Mouse (Mus musculus): ENCODE data around the gene Fdps. TPM values are rescaled to one million over a fixed set of nuclear protein-coding genes. Genes with fewer than 3 reads are reported as not detected.

The Fdps gene
- total and polyA plus RNA-seq, 2 experiments from 2014 or later: 72.8 to 131 TPM

- no peak within 1 kb of the TSS for H3K9ac ChIP-seq (replicated peaks; ENCODE audit: low read depth, low read length)
- no peak within 1 kb of the TSS for H3K27ac ChIP-seq (ENCODE audit: low read depth)
- 0 out of 2 replicates have a peak, but pooled peaks cover 4% of the 10 kb centered on the region for H3K4me1 ChIP-seq (ENCODE audit: control insufficient read depth, insufficient read depth)
- DNase-seq (ENCODE audit: low spot score): peak; percentile 48
- peak; percentile 36; the same call in 1 of the 2 replicates for ATAC-seq (ENCODE audit: insufficient read depth, low read depth)
- no peaks in the 10 kb centered on the region for H3K9me3 ChIP-seq (replicated peaks; ENCODE audit: control insufficient read depth, low read length)
- H3K4me2 ChIP-seq (ENCODE audit: low read depth, low read length): peak within 1 kb of the TSS; percentile 45
- 6% methylated on average over 18 of the region's 18 CpGs for WGBS
- H3K36me3 ChIP-seq (replicated peaks; ENCODE audit: control insufficient read depth, insufficient read depth, low read length): peaks cover 15% of the 10 kb centered on the region
- peaks cover 27% of the 10 kb centered on the region for H3K27me3 ChIP-seq (ENCODE audit: control insufficient read depth, insufficient read depth, low read length)
- H3K4me3 ChIP-seq (ENCODE audit: low read depth, low read length): peak within 1 kb of the TSS; percentile 26; the same call in 1 of the 2 replicates
- TF ChIP-seq CTCF (IDR thresholded peaks at IDR 0.05; ENCODE audit: low read depth) (no peak), EP300 (IDR thresholded peaks at IDR 0.05; ENCODE audit: low read depth) (no peak)
These were observed 8.6 kb downstream of the Fdps start, which contains the start of gene Rusc1 for GRCm38 (mm10) chr3:89093175-89093574. Rusc1 (minus strand) TSS chr3:89093311.

DNA sequence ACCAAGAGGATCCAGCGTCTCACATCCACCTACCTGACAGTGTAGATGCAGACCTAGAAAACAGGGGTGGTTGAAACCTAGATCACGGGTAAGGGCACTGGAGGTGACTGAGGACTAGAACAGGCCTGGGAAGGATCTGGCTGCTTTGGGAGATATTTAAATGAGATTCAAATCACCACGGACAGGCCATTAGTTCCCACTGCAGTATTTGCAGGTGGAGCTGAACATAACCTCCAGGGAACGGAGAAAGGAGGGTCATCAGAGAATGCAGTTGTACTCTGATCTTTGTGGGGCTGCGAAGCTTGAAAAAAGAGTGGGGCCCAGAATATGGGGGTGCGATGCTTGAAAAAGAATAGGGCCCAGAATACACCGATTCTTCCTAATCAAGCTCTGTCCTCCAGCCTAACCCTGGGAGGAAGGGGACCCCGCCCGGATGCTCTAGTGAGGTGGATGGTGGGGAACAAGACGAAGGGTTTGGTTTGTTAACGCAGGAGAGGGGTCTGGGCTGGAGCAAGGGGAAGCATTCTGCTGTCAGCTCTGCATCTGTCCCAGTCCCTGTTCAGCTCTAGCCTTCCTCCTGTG, 9.2 kb downstream of the Fdps start:
- Histone ChIP-seq H3K4me3 (ENCODE audit: low read depth, low read length) (peak overlapping the region; percentile 26; the same call in 1 of the 2 replicates), H3K4me1 (ENCODE audit: control insufficient read depth, insufficient read depth) (peaks cover 8% of the 10 kb centered on the region; the same call in 1 of the 2 replicates), H3K27ac (ENCODE audit: low read depth) (no peak overlapping the region), H3K4me2 (ENCODE audit: low read depth, low read length) (peak overlapping the region; percentile 45), H3K27me3 (ENCODE audit: control insufficient read depth, insufficient read depth, low read length) (peaks cover 27% of the 10 kb centered on the region), H3K9ac (replicated peaks; ENCODE audit: low read depth, low read length) (no peak overlapping the region), H3K36me3 (replicated peaks; ENCODE audit: control insufficient read depth, insufficient read depth, low read length) (peaks cover 11% of the 10 kb centered on the region), H3K9me3 (replicated peaks; ENCODE audit: control insufficient read depth, low read length) (no peaks in the 10 kb centered on the region)
- 36% methylated on average over 11 of the region's 11 CpGs for WGBS
- DNase-seq (ENCODE audit: low spot score) (no peak), ATAC-seq (ENCODE audit: insufficient read depth, low read depth) (no peak)
- TF ChIP-seq EP300 (IDR thresholded peaks at IDR 0.05; ENCODE audit: low read depth): no peak
- no peak for TF ChIP-seq CTCF (IDR thresholded peaks at IDR 0.05; ENCODE audit: low read depth)

DNA sequence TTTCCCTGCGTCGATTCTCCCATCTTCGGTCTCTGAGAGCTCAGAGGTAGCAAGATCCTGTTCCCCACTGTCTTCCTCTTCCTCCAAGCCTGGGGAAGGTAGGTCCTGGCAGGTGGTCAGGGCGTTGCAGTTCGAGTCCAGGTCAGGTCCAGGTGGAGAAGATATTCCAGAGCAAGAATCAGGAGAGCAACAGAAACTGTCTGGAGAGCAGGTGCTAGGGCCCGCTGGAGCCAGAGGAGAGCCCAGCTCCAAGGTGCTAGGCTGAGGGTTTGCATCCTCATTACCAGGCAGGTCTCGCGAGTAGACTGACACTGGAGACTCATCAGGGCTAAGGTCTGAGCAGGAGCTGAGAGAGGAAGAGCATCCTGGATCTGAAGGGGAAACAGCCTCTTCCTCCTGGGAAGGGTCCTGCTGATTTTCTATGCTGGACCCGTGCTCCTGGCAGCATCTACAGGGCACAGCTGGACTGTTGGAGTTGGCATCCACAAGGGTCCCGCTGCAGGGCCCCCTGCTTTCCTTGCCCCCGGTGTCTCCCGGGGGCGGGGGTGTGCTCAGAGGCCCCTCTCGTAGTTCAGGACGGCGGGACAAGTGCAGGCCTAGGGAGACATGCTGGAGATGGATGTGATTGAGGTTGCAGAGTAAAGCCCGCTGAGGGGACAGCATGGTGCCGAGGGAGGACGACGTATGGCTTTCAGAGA, 9.8 kb downstream of the Fdps start:
- Histone ChIP-seq H3K9me3 (replicated peaks; ENCODE audit: control insufficient read depth, low read length) (no peaks in the 10 kb centered on the region), H3K27me3 (ENCODE audit: control insufficient read depth, insufficient read depth, low read length) (peaks cover 27% of the 10 kb centered on the region), H3K36me3 (replicated peaks; ENCODE audit: control insufficient read depth, insufficient read depth, low read length) (peaks cover 11% of the 10 kb centered on the region), H3K4me3 (ENCODE audit: low read depth, low read length) (peak overlapping the region; percentile 70), H3K27ac (ENCODE audit: low read depth) (no peak overlapping the region), H3K4me1 (ENCODE audit: control insufficient read depth, insufficient read depth) (peaks cover 9% of the 10 kb centered on the region; the same call in 1 of the 2 replicates), H3K4me2 (ENCODE audit: low read depth, low read length) (0 out of 2 replicates have a peak overlapping the region, but pooled peaks have one; percentile 95), H3K9ac (replicated peaks; ENCODE audit: low read depth, low read length) (no peak overlapping the region)
- DNase-seq (ENCODE audit: low spot score): no peak
- 11% methylated on average over 20 of the region's 20 CpGs for WGBS
- TF ChIP-seq CTCF (IDR thresholded peaks at IDR 0.05; ENCODE audit: low read depth) (no peak), EP300 (IDR thresholded peaks at IDR 0.05; ENCODE audit: low read depth) (no peak)
- no peak for ATAC-seq (ENCODE audit: insufficient read depth, low read depth)

DNA sequence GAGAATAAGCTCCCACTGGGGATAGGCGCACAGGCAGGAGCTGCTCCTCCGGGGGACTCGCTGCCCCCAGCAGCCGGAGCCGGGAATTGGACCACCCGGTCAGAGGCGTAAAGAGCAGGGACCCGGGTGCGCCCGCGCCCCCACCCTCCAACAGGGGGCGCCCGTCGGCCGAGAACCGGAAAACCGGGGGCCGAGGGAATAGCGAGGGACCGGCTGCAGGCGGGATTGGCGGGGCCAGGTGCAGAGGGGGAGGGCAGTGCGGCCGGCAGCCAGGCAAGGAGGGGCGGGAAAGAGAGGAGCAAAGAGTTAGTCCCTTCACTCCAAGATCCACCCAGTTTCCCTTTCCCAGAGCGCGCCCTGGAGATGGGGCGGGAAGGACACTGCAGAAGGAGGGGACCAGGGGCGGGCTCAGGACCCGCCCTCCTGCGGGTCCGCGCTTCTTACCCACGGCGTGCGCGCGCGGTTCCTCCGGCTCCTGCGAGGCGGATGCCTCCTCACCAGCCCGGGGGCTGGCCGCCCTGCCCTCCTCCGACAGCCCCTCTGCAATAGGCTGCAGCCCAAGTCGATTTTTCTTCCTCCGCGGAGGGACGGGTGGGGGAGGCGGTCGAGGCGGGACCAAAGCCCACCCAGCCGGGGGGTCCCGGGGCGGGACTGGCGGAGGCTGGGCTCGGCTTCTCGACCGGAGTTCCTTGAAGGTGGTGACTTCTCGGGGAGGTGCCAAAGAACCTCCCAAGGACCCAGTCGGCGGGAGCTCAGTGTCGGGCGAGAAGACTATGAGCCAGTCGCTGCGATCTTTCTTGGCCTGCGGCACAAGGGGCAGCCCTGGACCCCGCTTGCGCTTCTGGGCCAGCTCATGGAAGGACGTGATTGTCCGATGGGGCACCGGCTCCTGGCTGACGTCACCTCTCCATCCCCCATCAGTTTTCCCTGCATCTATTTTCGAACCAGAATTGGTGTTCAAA, 10.8 kb downstream of the Fdps start:
- H3K27me3 ChIP-seq (ENCODE audit: control insufficient read depth, insufficient read depth, low read length): peaks cover 27% of the 10 kb centered on the region
- H3K36me3 ChIP-seq (replicated peaks; ENCODE audit: control insufficient read depth, insufficient read depth, low read length): peaks cover 11% of the 10 kb centered on the region
- TF ChIP-seq EP300 (IDR thresholded peaks at IDR 0.05; ENCODE audit: low read depth) (no peak), CTCF (IDR thresholded peaks at IDR 0.05; ENCODE audit: low read depth) (peak; percentile 66)
- H3K4me1 ChIP-seq (ENCODE audit: control insufficient read depth, insufficient read depth): peaks cover 9% of the 10 kb centered on the region; the same call in 1 of the 2 replicates
- peak overlapping the region; percentile 59 for H3K9ac ChIP-seq (replicated peaks; ENCODE audit: low read depth, low read length)
- WGBS: under 1% methylated on average over 74 of the region's 74 CpGs
- DNase-seq (ENCODE audit: low spot score): peak; percentile 61
- H3K4me3 ChIP-seq (ENCODE audit: low read depth, low read length): peak overlapping the region; percentile 70
- peak overlapping the region; percentile 95 for H3K4me2 ChIP-seq (ENCODE audit: low read depth, low read length)
- H3K27ac ChIP-seq (ENCODE audit: low read depth): peak overlapping the region; percentile 28; the same call in 1 of the 2 replicates
- no peaks in the 10 kb centered on the region for H3K9me3 ChIP-seq (replicated peaks; ENCODE audit: control insufficient read depth, low read length)
- ATAC-seq (ENCODE audit: insufficient read depth, low read depth): peak; percentile 66

Measured in heart, postnatal 0 days (tissue).